Mouse (Mus musculus): ENCODE data around the gene Nup107. TPM values are rescaled to one million over a fixed set of nuclear protein-coding genes. Genes with fewer than 3 reads are reported as not detected.

Gene Nup107
- polyA plus RNA-seq, 1 experiment from 2014 or later: 50.8 TPM

- no peaks in the 10 kb centered on the region for H3K27me3 ChIP-seq
- no peak overlapping the region for H3K4me2 ChIP-seq (replicated peaks)
- peaks cover 19% of the 10 kb centered on the region; the same call in 1 of the 2 replicates for H3K4me1 ChIP-seq
- no peak for ATAC-seq (ENCODE audit: insufficient number of reproducible peaks, low FRiP score, low TSS enrichment, low read depth)
- H3K27ac ChIP-seq (replicated peaks): no peak overlapping the region
- H3K9ac ChIP-seq: no peak overlapping the region
- peaks cover 41% of the 10 kb centered on the region for H3K36me3 ChIP-seq
- no peaks in the 10 kb centered on the region for H3K9me3 ChIP-seq (replicated peaks)
- no peak overlapping the region for H3K4me3 ChIP-seq (replicated peaks)
- WGBS: 81% methylated on average over 4 of the region's 4 CpGs
Measured at GRCm38 (mm10) chr10:117824647-117825046, 32.1 kb upstream of the Nup107 start.

- peaks cover 46% of the 10 kb centered on the region for H3K36me3 ChIP-seq
- no peak overlapping the region for H3K4me2 ChIP-seq (replicated peaks)
- no peak overlapping the region for H3K9ac ChIP-seq
- no peaks in the 10 kb centered on the region for H3K27me3 ChIP-seq
- 68% methylated on average over 4 of the region's 4 CpGs for WGBS
- H3K27ac ChIP-seq (replicated peaks): no peak overlapping the region
- H3K9me3 ChIP-seq (replicated peaks): no peaks in the 10 kb centered on the region
- no peak overlapping the region for H3K4me3 ChIP-seq (replicated peaks)
- no peak for ATAC-seq (ENCODE audit: insufficient number of reproducible peaks, low FRiP score, low TSS enrichment, low read depth)
- H3K4me1 ChIP-seq: peaks cover 18% of the 10 kb centered on the region; the same call in 1 of the 2 replicates
Measured at GRCm38 (mm10) chr10:117824139-117824538, 31.6 kb upstream of the Nup107 start.

- Histone ChIP-seq H3K36me3 (peaks cover 52% of the 10 kb centered on the region), H3K4me2 (replicated peaks) (no peak overlapping the region), H3K4me3 (replicated peaks) (no peak overlapping the region), H3K27me3 (no peaks in the 10 kb centered on the region), H3K4me1 (peaks cover 12% of the 10 kb centered on the region; the same call in 1 of the 2 replicates), H3K9ac (no peak overlapping the region), H3K27ac (replicated peaks) (no peak overlapping the region), H3K9me3 (replicated peaks) (no peaks in the 10 kb centered on the region)
- no peak for ATAC-seq (ENCODE audit: insufficient number of reproducible peaks, low FRiP score, low TSS enrichment, low read depth)
- 83% methylated on average over 6 of the region's 6 CpGs for WGBS
Measured at GRCm38 (mm10) chr10:117823321-117823720, 30.8 kb upstream of the Nup107 start.

- 82% methylated on average over 6 of the region's 6 CpGs for WGBS
- Histone ChIP-seq H3K36me3 (peaks cover 76% of the 10 kb centered on the region), H3K27ac (replicated peaks) (no peak overlapping the region), H3K4me2 (replicated peaks) (no peak overlapping the region), H3K4me1 (no peaks in the 10 kb centered on the region), H3K27me3 (no peaks in the 10 kb centered on the region), H3K9ac (no peak overlapping the region), H3K9me3 (replicated peaks) (no peaks in the 10 kb centered on the region), H3K4me3 (replicated peaks) (no peak overlapping the region)
- ATAC-seq (ENCODE audit: insufficient number of reproducible peaks, low FRiP score, low TSS enrichment, low read depth): no peak
Measured at GRCm38 (mm10) chr10:117818600-117818999, 26.1 kb upstream of the Nup107 start.

GRCm38 (mm10) chr10:117816721-117817120 is 24.2 kb upstream of the Nup107 start:
- Histone ChIP-seq H3K36me3 (peaks cover 74% of the 10 kb centered on the region), H3K9me3 (replicated peaks) (no peaks in the 10 kb centered on the region), H3K27me3 (no peaks in the 10 kb centered on the region), H3K4me1 (no peaks in the 10 kb centered on the region), H3K4me2 (replicated peaks) (no peak overlapping the region), H3K9ac (no peak overlapping the region), H3K4me3 (replicated peaks) (no peak overlapping the region), H3K27ac (replicated peaks) (no peak overlapping the region)
- ATAC-seq (ENCODE audit: insufficient number of reproducible peaks, low FRiP score, low TSS enrichment, low read depth): no peak
- 93% methylated on average over 6 of the region's 6 CpGs for WGBS

GRCm38 (mm10) chr10:117812501-117812900 is 20.0 kb upstream of the Nup107 start:
- no peak overlapping the region for H3K4me2 ChIP-seq (replicated peaks)
- peaks cover 47% of the 10 kb centered on the region for H3K36me3 ChIP-seq
- no peak overlapping the region for H3K27ac ChIP-seq (replicated peaks)
- no peak overlapping the region for H3K9ac ChIP-seq
- H3K4me1 ChIP-seq: 0 out of 2 replicates have a peak, but pooled peaks cover 5% of the 10 kb centered on the region
- WGBS: 85% methylated on average over 2 of the region's 2 CpGs
- H3K4me3 ChIP-seq (replicated peaks): no peak overlapping the region
- no peak for ATAC-seq (ENCODE audit: insufficient number of reproducible peaks, low FRiP score, low TSS enrichment, low read depth)
- H3K9me3 ChIP-seq (replicated peaks): no peaks in the 10 kb centered on the region
- H3K27me3 ChIP-seq: no peaks in the 10 kb centered on the region

- Histone ChIP-seq H3K9ac (no peak overlapping the region), H3K27ac (replicated peaks) (no peak overlapping the region), H3K27me3 (no peaks in the 10 kb centered on the region), H3K4me2 (replicated peaks) (no peak overlapping the region), H3K36me3 (peaks cover 40% of the 10 kb centered on the region), H3K9me3 (replicated peaks) (no peaks in the 10 kb centered on the region), H3K4me3 (replicated peaks) (no peak overlapping the region), H3K4me1 (0 out of 2 replicates have a peak, but pooled peaks cover 5% of the 10 kb centered on the region)
- WGBS: 91% methylated on average over 8 of the region's 8 CpGs
- no peak for ATAC-seq (ENCODE audit: insufficient number of reproducible peaks, low FRiP score, low TSS enrichment, low read depth)
Measured at GRCm38 (mm10) chr10:117811555-117811954, 19.1 kb upstream of the Nup107 start.

GRCm38 (mm10) chr10:117810506-117810905 is 18.0 kb upstream of the Nup107 start:
- 77% methylated on average over 11 of the region's 11 CpGs for WGBS
- no peaks in the 10 kb centered on the region for H3K27me3 ChIP-seq

GRCm38 (mm10) chr10:117808068-117808467 is 15.6 kb upstream of the Nup107 start:
- 73% methylated on average over 6 of the region's 6 CpGs for WGBS
- H3K36me3 ChIP-seq: peaks cover 16% of the 10 kb centered on the region
- H3K27ac ChIP-seq (replicated peaks): no peak overlapping the region
- no peak overlapping the region for H3K4me2 ChIP-seq (replicated peaks)
- H3K9ac ChIP-seq: no peak overlapping the region
- H3K4me1 ChIP-seq: 0 out of 2 replicates have a peak, but pooled peaks cover 5% of the 10 kb centered on the region
- H3K27me3 ChIP-seq: no peaks in the 10 kb centered on the region
- ATAC-seq (ENCODE audit: insufficient number of reproducible peaks, low FRiP score, low TSS enrichment, low read depth): no peak
- H3K4me3 ChIP-seq (replicated peaks): no peak overlapping the region
- H3K9me3 ChIP-seq (replicated peaks): no peaks in the 10 kb centered on the region

More at GRCm38 (mm10) chr10:117810506-117810905, 18.0 kb upstream of the Nup107 start:
- H3K4me1 ChIP-seq: 0 out of 2 replicates have a peak, but pooled peaks cover 5% of the 10 kb centered on the region
- H3K27ac ChIP-seq (replicated peaks): no peak overlapping the region
- H3K9me3 ChIP-seq (replicated peaks): no peaks in the 10 kb centered on the region
- no peak for ATAC-seq (ENCODE audit: insufficient number of reproducible peaks, low FRiP score, low TSS enrichment, low read depth)
- H3K4me2 ChIP-seq (replicated peaks): no peak overlapping the region
- peaks cover 30% of the 10 kb centered on the region for H3K36me3 ChIP-seq
- no peak overlapping the region for H3K9ac ChIP-seq
- no peak overlapping the region for H3K4me3 ChIP-seq (replicated peaks)

- H3K4me2 ChIP-seq (replicated peaks): no peak overlapping the region
- 0 out of 2 replicates have a peak, but pooled peaks cover under 1% of the 10 kb centered on the region for H3K36me3 ChIP-seq
- no peak for ATAC-seq (ENCODE audit: insufficient number of reproducible peaks, low FRiP score, low TSS enrichment, low read depth)
- 0 out of 2 replicates have a peak, but pooled peaks cover 5% of the 10 kb centered on the region for H3K4me1 ChIP-seq
- no peaks in the 10 kb centered on the region for H3K9me3 ChIP-seq (replicated peaks)
- no peak overlapping the region for H3K4me3 ChIP-seq (replicated peaks)
- 54% methylated on average over 9 of the region's 9 CpGs for WGBS
- H3K27me3 ChIP-seq: no peaks in the 10 kb centered on the region
- H3K27ac ChIP-seq (replicated peaks): no peak overlapping the region
- H3K9ac ChIP-seq: no peak overlapping the region
Measured at GRCm38 (mm10) chr10:117805919-117806318, 13.4 kb upstream of the Nup107 start.

GRCm38 (mm10) chr10:117803870-117804850 is 11.7 kb upstream of the Nup107 start:
- no peaks in the 10 kb centered on the region for H3K9me3 ChIP-seq (replicated peaks)
- WGBS: 83% methylated on average over 31 of the region's 31 CpGs
- H3K9ac ChIP-seq: no peak overlapping the region
- H3K27ac ChIP-seq (replicated peaks): no peak overlapping the region
- 0 out of 2 replicates have a peak, but pooled peaks cover 3% of the 10 kb centered on the region for H3K4me1 ChIP-seq
- H3K4me3 ChIP-seq (replicated peaks): no peak overlapping the region
- no peaks in the 10 kb centered on the region for H3K36me3 ChIP-seq
- H3K27me3 ChIP-seq: no peaks in the 10 kb centered on the region
- no peak for ATAC-seq (ENCODE audit: insufficient number of reproducible peaks, low FRiP score, low TSS enrichment, low read depth)
- no peak overlapping the region for H3K4me2 ChIP-seq (replicated peaks)

Data from embryonic facial prominence, embryonic 15.5 days (tissue).